Mouse (Mus musculus) adrenal gland, adult 18-20 months (tissue): ENCODE measurements around the gene Lrrc4b. TPM values are rescaled to one million over a fixed set of nuclear protein-coding genes. Genes with fewer than 3 reads are reported as not detected.

Experiments
- DNase-seq, 2 experiments: peaks; one replicate each; pipeline ENCODE4 v3.0.0; 2021 to 2022; ENCODE audit warnings: low spot score in 2 of 2
- total RNA-seq, 2 experiments: library from RNA; stranded (reverse); gene quantifications; 1 replicate in 1 of 2; 2 replicates in 1 of 2; pipeline ENCODE4 v1.2.3; 2021

The Lrrc4b gene
- total RNA-seq, 2 experiments from 2014 or later: 5.0 to 7.3 TPM

DNA sequence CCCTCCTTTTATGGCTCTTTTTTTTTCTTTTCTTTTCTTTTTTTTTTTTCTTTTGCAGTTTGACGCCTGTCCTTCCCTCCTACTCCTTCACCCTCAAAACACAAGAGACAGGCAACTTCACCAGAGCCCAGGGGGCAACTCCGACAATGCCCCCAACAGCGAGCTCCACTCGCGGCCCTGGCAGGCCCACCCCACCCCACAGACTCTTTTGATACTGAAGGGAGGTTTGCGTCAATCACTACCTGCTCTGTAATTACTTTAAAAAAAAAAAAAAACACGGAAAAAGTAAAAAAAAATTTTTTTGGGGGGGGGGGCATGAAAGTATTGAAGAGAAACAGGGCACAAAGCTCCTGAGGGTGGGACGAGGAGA lies 34.2 kb downstream of the Lrrc4b start:
- DNase-seq: no peak

DNA sequence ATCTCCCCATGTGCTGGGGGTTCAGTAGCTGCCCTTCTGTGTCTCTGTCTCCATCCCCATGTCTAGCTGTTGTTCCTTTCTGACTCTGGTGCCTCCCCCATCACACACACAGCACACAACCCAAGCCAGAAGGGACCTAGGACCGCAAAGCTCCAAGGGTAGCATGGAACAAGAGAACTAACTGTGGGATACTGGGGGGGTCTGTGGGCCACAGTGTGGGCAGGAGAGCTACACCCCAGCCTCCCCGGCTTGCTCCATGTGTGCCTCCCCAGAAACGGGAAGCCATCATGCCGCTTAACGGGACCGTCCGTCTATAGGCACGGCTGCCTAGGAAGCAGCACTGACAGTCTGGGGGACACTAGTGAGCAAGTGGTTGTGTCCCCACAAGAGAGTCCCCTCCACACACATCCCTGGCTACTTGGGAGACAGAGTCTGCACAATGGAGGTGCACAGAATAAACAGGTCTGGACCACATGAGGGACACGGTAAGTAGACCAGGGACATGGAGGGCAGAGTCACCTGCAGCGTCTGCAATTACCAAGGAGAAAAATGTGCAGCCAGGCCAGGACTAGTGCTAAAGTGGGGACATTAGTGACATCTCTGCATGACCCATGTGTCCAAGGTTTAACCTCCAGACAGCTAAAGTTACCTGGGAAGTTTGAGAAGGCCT lies 34.9 kb downstream of the Lrrc4b start:
- DNase-seq: no peak

DNA sequence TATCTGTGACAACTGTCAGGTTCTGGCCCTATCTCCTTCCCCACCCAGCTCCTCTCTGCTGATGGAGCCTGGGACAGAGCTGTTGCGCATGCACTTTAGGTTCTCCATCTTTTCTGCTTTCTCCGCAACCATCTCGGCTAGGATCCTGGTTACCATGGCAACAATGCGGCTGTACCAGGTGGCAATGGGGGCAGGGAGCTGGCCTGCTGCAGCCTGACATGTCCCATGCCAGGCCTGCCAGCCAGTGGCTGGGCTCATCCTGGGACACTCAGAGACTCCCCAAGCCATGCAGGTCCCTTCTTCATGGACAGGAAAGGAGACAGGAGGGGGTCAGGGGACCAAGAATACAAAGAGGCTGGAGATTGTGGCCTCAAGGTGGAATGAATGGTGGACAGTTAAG lies 35.7 kb downstream of the Lrrc4b start:
- DNase-seq: no peak

DNA sequence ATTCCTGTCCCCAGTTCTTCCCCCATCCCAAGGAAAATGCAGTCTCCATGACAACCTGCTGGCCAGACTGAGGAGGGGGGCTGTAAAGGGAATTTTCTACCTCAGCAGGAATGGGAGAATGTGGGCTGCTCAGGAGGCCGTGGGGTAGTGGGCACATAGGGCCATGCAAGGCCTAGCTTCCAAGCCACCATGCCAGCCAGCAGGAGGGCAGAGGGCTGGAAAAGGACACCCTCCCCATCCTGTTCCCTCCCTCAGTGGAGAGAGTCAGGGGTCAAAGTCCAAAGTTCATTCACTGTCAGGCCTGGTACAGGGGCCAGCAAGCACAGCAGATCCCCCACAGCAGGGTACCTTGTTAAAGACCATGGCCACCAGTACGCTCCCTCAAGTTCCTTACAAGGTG lies 36.3 kb downstream of the Lrrc4b start, which contains the start of gene Aspdh:
Gene Aspdh (plus strand): TSS at position 281 of the 400 bp plus-strand sequence.
- no peak for DNase-seq

DNA sequence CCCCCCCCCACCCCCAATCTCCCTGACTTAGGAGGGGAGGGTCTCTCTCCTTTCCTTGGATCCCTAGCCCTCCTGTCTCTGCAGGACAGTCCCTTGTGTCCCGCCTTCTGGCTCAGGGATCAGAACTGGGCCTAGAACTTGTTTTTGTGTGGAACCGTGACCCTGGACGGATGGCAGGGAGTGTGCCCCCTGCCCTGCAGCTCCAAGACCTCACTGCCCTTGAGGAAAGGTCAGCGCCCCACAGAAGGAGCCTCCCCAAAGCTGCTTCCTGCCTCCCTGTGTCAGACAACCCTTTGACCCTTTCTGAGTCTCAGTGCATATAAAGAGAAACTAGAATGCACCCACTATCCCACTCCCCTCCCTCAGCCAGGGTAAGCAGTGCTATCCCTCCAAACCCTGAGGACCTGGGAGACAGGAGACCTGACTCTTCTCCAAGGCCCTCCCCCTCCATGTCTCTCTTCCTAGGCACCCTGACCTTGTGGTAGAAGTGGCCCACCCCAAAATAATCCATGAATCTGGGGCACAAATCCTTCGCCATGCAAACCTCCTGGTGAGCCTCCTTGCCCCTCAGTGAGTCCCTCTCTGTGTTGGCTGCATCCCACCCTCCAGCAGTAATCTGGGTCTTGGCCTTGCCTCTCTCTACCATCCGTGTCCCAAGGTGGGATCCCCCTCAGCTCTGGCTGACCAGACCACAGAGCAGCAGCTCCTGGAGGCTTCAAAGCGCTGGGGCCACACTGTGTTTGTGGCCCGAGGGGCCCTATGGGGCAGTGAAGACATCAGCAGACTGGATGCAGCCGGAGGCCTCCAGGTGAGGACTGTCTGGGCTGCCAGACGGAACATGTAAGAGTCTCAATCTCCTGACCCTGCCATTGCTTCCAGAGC lies 37.4 kb downstream of the Lrrc4b start:
- no peak for DNase-seq

DNA sequence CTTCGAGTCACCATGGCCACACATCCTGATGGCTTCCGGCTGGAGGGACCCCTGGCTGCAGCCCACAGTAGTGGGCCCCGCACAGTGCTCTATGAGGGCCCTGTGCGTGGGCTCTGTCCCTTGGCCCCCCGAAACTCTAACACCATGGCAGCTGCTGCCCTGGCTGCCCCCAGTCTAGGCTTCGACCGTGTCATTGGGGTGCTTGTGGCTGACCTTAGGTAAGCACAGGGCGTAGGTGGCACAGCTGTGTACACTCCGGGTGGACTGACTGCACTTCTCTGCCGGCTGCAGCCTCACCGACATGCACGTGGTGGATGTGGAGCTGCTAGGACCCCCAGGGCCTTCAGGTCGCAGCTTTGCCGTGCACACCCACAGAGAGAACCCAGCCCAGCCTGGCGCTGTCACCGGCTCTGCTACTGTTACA lies 38.1 kb downstream of the Lrrc4b start:
- DNase-seq: no peak

DNA sequence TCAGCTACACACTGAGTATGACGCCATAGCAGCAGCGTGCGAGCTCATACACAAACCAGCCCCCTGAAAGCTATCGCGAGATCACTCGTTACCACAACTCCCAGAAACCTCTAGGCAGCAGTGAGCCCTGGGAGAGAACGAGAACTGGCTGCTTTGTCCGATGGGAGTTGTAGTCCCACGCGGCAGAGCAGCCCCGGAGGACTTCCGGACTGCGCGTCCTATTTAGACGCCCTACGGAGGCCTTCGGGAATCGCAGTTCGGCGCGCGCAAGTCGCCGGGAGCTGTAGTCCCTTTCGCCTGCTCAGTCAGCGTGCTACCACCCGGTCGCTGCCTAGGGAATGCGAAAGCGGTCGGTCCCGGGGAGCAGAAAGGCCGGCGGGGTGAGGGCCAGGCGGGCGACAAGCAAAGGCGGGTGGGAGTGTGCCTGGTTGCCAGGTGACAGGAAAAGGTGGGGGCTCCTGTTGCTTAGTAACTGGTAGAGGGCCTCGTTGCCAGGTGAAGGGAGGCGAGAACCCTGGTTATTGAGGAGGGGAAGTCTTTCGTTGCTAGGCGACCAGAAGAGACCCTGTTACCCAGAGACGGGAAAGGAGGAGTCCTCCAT lies 39.1 kb downstream of the Lrrc4b start, which contains the start of gene Josd2:
Gene Josd2 (plus strand): TSS at position 170 of the 601 bp plus-strand sequence.
- DNase-seq: peak; percentile 81 to 82

DNA sequence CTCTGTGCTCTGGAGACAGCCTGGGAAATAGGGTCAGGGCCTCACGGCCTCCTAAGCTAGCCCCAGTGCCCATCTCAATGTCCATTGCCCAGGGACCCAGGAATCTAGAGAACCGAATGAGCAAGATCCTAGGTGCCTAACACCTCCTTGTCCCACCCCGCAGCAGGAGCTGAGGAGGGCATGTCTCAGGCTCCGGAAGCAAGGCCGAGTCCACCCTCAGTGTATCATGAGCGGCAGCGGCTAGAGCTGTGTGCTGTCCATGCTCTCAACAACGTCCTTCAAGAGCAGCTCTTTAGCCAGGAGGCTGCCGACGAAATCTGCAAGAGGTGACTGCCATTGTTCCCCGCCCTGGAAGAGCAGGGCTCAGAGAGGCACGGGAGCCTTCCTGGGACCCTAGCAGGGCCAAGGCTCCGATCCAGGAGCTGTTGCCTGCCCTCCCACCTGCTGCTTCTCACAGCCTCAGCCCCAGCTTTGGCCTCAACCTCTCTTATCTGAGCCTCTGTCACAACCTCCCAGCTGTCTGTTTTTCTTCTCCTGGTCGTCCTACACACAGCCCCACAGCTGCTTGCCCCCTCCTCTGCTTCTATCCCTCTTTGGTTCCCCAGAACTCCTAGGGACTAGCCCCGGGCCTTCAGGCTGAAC lies 39.9 kb downstream of the Lrrc4b start:
- DNase-seq: no peak

DNA sequence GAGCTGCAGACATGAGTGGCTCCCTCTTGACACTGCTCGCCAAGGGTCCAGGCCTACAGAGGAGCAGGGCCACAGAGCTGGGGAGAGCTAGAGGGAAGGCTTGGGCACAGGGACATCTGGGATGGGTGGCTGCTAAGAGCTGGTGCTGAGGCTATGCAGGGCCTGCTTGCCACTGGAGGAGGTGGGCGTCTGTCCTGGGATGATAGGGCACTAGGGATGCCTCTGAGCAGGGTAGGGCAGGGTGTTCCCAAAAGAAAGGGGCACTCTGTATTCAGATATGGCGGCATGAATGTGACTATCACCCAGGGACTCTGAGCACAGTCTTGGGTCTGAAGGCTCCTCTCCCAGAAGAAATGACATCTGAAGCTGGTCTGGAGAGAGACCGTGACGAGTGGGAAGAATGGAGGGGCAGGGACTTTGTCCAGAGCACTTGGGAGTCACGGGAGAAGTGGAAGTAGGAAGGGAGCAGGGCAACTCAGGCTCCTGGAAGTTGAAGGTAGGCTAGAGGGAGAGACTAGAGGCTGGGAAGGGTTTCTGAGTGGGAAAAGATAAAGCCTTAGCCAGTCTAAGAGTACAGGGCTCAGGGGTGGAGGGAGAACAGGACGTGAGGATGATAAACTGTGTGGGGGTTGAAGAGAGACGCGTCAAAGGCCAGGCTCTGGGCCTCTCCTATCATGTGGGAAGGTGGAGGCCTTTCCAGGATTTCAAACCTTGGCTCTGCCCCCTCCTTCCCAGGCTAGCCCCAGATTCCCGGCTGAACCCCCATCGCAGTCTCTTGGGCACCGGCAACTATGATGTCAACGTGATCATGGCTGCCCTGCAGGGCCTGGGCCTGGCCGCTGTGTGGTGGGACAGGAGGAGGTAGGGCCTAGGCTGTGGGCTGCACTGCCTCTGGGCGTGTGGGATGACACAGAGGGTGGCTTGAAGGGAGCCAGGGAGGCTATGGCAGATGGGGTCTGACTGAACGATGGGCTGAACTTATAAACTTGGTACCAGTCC lies 41.2 kb downstream of the Lrrc4b start:
- no peak for DNase-seq

DNA sequence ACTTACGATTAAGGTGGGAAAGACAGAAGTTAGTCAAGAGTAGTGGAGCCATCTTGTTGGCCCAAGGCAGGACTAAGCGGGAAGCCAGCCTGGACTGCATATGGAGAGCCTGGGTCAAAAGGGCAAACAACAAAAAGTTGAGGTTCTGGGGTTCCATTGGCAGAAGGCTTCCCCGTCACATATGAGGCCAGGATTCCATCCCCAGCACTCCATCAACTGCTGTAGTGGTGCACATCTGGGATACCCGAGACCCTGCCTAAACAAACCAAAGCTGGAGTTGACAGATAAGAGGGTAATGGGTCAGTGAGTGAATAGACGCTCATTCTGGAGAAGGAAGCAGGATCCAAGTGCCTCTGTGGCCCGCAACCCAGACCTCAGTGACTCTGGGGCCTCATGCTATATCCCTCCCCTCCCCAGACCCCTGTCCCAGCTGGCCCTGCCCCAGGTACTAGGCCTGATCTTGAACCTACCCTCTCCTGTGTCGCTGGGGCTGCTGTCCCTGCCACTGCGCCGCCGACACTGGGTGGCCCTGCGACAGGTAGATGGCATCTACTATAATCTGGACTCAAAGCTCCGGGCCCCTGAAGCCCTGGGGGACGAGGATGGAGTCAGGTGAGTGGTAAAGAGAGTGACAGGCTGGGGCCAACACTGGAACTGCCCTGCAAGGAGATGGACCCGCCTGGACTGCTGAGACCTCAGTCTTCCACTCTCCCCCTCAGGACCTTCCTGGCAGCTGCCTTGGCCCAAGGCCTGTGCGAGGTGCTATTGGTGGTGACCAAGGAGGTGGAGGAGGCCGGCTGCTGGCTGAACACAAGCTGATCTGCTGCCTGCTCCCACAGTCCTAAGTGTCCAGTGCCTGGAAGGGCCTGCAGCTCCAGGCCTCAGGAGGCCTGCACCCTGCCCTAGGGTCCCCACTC lies 42.1 kb downstream of the Lrrc4b start:
- DNase-seq: no peak

DNA sequence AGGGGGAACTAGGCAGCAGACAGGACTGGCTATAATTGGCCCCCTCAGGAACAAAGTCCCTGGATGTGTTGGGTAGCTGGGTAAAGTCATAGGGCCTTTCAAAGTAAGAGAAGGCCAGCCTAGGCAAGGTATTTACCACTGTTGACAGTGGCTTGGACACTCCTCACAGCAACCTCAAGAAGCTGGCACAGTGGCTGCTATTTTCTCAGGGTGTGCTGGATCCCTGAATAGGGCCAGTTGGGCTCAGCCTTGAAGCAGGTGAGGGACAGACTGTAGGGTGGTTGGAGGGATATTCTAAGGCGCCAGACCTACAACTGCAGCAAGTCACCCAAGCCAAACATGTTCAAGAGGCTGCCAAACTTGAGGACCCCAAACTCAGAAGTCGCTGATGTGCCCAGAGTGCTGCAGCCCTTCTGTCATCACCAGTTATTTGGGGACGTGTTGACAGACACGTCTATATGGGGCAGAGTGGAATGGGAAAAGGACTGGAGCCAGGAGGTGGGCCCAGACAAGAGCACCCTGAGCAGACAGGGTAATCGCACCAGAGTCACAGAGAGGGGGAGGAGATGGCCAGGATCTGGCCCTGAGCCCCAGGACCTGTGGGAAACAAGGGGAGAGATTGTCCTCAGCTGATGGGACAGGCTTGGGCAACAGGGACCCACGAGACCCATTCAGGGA lies 43.2 kb downstream of the Lrrc4b start:
- DNase-seq: no peak

DNA sequence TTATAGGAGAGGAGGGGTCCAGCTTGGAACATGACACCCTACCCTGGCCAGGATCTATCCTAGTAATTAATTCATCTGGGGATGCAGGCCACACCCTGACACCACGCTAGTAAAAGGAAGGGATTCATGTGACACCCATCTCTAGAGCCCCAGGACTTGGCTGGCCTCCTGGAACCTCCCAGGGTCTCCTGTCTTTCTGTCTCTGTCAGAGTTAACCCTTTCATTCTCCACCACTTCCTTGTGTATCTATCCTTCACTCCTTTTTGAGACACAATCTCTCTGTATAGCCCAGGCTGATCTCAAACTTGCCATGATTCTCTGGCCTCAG lies 43.7 kb downstream of the Lrrc4b start:
- DNase-seq: no peak

DNA sequence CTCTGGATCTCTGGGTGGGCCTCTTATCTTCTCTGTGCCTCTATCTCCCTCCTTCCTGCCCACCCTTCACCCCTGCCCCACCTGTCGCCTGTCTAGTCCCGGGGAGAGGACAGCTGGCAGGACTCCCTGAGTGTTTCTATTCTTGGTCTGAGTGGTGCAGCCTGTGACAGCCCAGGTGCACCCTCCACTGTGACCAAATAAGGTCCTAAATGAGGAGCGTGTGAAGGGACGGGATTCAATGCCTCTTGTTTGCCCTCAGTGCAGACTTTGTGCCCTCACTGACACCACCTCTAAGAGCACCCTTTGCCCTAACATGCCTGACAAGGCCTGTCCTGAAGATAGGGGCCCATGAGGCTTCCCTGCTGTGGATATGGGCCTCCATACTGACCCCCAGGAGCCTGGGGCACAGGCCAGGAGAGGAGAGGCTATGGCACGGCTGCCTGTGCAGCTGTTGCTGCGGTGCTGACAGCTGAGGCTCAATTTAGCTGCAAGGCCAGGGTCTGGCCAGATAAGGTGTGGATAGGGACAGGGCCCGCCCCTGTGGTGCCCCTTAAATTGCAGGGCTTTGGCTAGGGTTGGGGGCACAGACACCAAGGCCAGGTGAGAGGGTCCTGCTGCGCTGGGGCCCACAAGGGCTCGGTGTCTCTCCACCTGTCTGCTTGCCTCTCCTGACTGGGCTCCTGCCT lies 44.3 kb downstream of the Lrrc4b start:
- no peak for DNase-seq

DNA sequence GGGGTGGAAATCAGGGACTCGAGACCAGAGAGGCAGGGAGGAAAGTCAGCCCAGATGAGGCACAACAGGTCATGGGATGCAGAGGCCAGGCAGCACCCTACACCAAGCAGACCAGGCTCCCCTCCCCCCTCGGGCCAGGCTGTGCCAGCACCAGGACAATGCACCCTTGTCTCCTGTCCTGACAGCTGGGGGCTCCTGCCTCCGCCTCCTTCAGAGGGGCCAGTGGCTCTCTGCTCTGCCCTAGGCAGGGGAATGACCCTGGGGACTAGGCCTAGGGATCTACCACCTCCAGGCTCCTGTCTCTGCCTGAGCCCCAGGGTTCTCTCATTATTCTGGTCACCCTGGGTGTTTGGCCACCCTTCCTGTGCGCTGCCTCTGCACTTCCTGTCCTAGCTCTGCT lies 45.6 kb downstream of the Lrrc4b start:
- no peak for DNase-seq

DNA sequence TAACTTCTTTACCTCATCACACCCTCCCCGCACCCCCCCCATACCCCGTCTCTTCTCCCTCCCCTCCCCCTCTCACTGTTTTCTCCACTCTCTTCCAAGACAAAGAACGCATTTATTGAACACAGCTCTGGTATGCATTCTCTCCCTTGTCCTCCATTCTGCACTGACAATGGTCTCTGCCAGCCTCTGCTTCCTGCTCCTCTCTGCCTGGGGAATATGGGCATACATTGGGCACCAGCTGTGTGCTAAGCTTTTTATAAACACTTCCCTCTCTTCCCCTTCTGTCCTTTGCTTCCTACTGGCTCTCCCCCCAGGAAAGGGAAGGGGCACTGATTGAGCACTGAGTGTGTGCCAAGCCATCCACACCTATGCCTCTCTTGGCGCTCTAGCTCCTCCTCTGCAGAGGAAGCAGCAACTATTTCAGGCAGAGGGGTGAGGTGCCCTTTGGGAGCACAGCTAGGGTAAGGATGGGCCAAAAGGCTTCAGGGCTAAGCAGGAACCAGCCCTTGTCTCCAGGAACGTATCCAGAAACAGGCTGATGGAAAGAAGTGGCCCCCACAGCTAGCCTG lies 46.3 kb downstream of the Lrrc4b start:
- no peak for DNase-seq

DNA sequence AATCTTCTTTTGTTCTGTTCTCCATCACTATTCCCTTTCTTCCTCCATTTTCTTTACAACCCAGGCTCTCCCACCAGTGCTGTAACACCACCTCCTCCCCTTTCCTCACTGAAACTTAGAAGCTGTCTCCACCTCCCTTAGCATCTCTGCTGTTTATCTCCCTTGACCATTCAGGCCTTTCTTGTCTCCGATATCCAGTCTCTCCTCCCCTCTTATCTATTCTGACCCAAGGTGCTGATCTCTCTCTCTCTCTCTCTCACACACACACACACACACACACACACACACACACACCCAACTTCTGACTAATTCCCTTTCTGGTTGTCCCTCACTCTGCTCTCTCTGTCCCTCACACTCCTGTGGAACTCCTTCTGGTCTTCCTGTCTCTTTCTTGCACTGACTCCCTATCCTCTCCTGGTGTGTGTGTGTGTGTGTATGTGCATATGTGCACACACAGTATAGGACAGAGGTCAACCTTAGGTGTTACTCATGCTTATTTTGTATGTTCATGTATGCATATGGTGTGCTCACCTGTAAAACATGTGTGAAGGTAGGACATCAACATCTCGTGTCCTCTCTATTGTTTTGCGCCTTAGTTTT lies 54.1 kb downstream of the Lrrc4b start:
- peak in 1 of 2 experiments; percentile 0 for DNase-seq

DNA sequence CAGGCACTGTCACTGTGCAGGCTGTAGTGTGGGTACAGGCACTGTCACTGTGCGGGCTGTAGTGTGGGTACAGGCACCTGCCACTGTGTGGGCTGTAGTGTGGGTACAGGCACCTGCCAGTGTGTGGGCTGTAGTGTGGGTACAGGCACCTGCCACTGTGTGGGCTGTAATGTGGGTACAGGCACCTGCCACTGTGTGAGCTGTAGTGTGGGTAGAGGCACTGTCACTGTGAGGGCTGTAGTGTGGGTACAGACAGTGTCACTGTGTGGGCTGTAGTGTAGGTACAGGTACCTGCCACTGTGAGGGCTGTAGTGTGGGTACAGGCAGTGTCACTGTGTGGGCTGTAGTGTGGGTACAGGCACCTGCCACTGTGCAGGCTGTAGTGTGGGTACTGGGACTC lies 55.3 kb downstream of the Lrrc4b start:
- DNase-seq: peak in 1 of 2 experiments; percentile 1
